Mouse (Mus musculus): ENCODE data around the gene Btaf1. TPM values are rescaled to one million over a fixed set of nuclear protein-coding genes. Genes with fewer than 3 reads are reported as not detected.

Gene Btaf1
- total and polyA plus RNA-seq, 2 experiments: 2.6 to 15.5 TPM

DNA sequence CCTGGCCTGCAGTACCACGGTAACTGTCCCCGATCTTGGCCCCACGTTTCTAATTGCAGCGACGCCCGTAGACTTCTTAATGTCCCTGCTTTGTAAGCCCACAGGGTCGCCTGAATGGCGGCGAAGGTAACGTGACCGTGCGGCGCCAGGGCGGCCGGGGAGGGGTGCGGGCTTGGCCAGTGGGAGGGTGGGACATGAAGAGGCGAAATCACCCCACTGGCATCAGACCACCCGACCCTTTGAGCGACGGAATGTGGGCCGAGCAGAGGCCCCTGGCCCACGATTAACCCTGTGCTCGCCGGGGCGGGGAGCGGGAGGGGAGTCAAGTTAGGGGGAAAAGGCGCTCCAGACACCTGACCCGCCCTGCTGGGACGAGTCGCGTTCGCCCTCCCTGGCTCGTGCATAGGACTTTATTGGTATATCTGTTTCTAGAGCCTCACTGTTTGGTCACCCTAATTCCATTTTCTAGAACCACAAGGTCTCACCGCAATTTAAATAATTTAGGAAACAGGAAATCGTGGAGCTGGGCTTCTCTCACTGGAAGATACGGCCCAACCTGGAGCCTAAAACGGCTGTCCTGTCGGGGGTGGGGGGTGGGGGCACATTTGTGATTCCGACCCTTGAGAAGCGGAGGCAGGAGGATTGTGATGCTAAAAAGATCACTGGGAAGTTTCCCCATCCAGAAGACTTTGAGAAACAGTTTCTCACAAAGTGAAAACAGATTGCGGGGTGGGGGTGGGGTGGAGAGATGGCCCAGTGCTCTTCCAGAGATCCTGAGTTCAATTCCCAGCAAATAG lies 21.5 kb upstream of the Btaf1 start:
- Histone ChIP-seq H3K4me1 (ENCODE audit: control insufficient read depth, insufficient read depth, low read length) (no peaks in the 10 kb centered on the region), H3K4me3 (ENCODE audit: insufficient read depth, low read depth, low read length) (peak overlapping the region; percentile 62), H3K36me3 (ENCODE audit: control insufficient read depth, insufficient read depth, low read length) (no peaks in the 10 kb centered on the region), H3K79me2 (ENCODE audit: control insufficient read depth, insufficient read depth, low read length) (no peaks in the 10 kb centered on the region), H3K27me3 (ENCODE audit: control insufficient read depth, insufficient read depth, low read length) (no peaks in the 10 kb centered on the region), H3K27ac (replicated peaks; ENCODE audit: insufficient read depth, low read depth, low read length) (no peak overlapping the region), H3K9ac (ENCODE audit: low read depth, low read length) (peak overlapping the region; percentile 32)
- 5% methylated on average over 41 of the region's 41 CpGs for WGBS
- no peak for TF ChIP-seq CTCF (IDR thresholded peaks at IDR 0.05; ENCODE audit: low read depth, low read length)
- TF ChIP-seq POLR2A (IDR thresholded peaks at IDR 0.05; ENCODE audit: extremely low read depth, insufficient read depth, low read length): no peak
- DNase-seq (ENCODE audit: extremely low read depth, low read depth, low spot score): no peak

DNA sequence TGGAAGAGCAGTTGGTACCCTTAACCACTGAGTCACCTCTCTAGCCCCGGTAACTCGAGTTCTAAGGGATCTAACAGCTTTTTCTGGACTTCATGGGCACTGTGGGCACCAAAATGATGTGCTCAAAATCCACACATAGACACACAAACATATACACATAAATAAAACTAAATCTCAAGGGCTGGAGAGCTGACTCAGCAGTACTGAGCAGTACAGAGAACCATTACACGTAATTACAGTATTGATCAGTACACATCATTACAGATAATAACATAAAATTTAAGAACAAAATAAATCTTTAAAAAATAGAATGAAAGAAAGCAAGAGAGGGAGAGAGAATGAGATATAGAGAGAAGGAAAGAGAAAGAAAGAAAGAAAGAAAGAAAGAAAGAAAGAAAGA lies 16.7 kb upstream of the Btaf1 start:
- H3K4me1 ChIP-seq (ENCODE audit: control insufficient read depth, insufficient read depth, low read length): no peaks in the 10 kb centered on the region
- no peak for DNase-seq (ENCODE audit: extremely low read depth, low read depth, low spot score)
- H3K4me3 ChIP-seq (ENCODE audit: insufficient read depth, low read depth, low read length): no peak overlapping the region
- H3K36me3 ChIP-seq (ENCODE audit: control insufficient read depth, insufficient read depth, low read length): no peaks in the 10 kb centered on the region
- 78% methylated on average over 3 of the region's 3 CpGs for WGBS
- no peak overlapping the region for H3K27ac ChIP-seq (replicated peaks; ENCODE audit: insufficient read depth, low read depth, low read length)
- no peak for TF ChIP-seq CTCF (IDR thresholded peaks at IDR 0.05; ENCODE audit: low read depth, low read length)
- no peak for TF ChIP-seq POLR2A (IDR thresholded peaks at IDR 0.05; ENCODE audit: extremely low read depth, insufficient read depth, low read length)
- no peak overlapping the region for H3K9ac ChIP-seq (ENCODE audit: low read depth, low read length)
- no peaks in the 10 kb centered on the region for H3K79me2 ChIP-seq (ENCODE audit: control insufficient read depth, insufficient read depth, low read length)
- H3K27me3 ChIP-seq (ENCODE audit: control insufficient read depth, insufficient read depth, low read length): 0 out of 2 replicates have a peak, but pooled peaks cover 3% of the 10 kb centered on the region

GRCm38 (mm10) chr19:36909676-36910292 lies 16.1 kb upstream of the Btaf1 start:
- Histone ChIP-seq H3K4me1 (ENCODE audit: control insufficient read depth, insufficient read depth, low read length) (no peaks in the 10 kb centered on the region), H3K79me2 (ENCODE audit: control insufficient read depth, insufficient read depth, low read length) (no peaks in the 10 kb centered on the region), H3K27ac (replicated peaks; ENCODE audit: insufficient read depth, low read depth, low read length) (no peak overlapping the region), H3K4me3 (ENCODE audit: insufficient read depth, low read depth, low read length) (no peak overlapping the region), H3K36me3 (ENCODE audit: control insufficient read depth, insufficient read depth, low read length) (no peaks in the 10 kb centered on the region), H3K27me3 (ENCODE audit: control insufficient read depth, insufficient read depth, low read length) (0 out of 2 replicates have a peak, but pooled peaks cover 3% of the 10 kb centered on the region), H3K9ac (ENCODE audit: low read depth, low read length) (no peak overlapping the region)
- peak; percentile 50 for DNase-seq (ENCODE audit: extremely low read depth, low read depth, low spot score)
- 23% methylated on average over 9 of the region's 9 CpGs for WGBS
- peak; percentile 72 for TF ChIP-seq CTCF (IDR thresholded peaks at IDR 0.05; ENCODE audit: low read depth, low read length)
- TF ChIP-seq POLR2A (IDR thresholded peaks at IDR 0.05; ENCODE audit: extremely low read depth, insufficient read depth, low read length): no peak

DNA sequence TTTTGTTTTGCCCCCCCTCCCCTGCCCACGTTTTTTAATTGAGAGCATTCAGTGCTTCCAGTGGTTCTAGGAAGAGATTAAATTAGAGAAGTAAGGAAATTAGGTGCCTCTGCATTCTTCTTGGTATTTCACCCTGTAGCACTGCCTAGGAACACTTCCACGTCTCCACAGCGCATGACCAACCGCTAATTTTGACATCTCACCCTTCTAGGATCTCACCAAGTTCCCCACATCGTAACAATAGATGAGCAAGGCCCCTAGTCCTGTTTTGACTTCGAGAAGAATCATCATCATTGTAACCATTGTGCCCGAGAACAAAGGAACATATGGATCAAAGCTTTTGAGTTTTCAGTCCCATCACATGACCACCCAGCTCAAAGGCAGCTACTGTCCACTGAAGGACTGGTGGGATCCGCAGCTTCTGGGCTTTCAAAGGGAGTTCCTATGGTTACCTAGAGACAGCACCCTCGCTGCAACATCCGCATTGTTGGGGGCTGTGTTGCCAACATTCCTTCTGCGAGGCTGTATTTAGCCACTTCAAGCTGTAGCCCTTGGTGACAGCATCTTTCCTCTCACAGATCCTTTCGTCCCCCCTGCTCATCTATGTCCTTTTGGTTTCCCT lies 15.3 kb upstream of the Btaf1 start:
- Histone ChIP-seq H3K36me3 (ENCODE audit: control insufficient read depth, insufficient read depth, low read length) (no peaks in the 10 kb centered on the region), H3K4me1 (ENCODE audit: control insufficient read depth, insufficient read depth, low read length) (no peaks in the 10 kb centered on the region), H3K27me3 (ENCODE audit: control insufficient read depth, insufficient read depth, low read length) (0 out of 2 replicates have a peak, but pooled peaks cover 3% of the 10 kb centered on the region), H3K27ac (replicated peaks; ENCODE audit: insufficient read depth, low read depth, low read length) (no peak overlapping the region), H3K9ac (ENCODE audit: low read depth, low read length) (no peak overlapping the region), H3K79me2 (ENCODE audit: control insufficient read depth, insufficient read depth, low read length) (no peaks in the 10 kb centered on the region), H3K4me3 (ENCODE audit: insufficient read depth, low read depth, low read length) (no peak overlapping the region)
- no peak for DNase-seq (ENCODE audit: extremely low read depth, low read depth, low spot score)
- WGBS: 59% methylated on average over 12 of the region's 12 CpGs
- TF ChIP-seq CTCF (IDR thresholded peaks at IDR 0.05; ENCODE audit: low read depth, low read length) (no peak), POLR2A (IDR thresholded peaks at IDR 0.05; ENCODE audit: extremely low read depth, insufficient read depth, low read length) (no peak)

GRCm38 (mm10) chr19:36913064-36913463 lies 12.8 kb upstream of the Btaf1 start:
- DNase-seq (ENCODE audit: extremely low read depth, low read depth, low spot score): no peak
- no peaks in the 10 kb centered on the region for H3K4me1 ChIP-seq (ENCODE audit: control insufficient read depth, insufficient read depth, low read length)
- 0 out of 2 replicates have a peak, but pooled peaks cover 3% of the 10 kb centered on the region for H3K27me3 ChIP-seq (ENCODE audit: control insufficient read depth, insufficient read depth, low read length)
- no peak overlapping the region for H3K27ac ChIP-seq (replicated peaks; ENCODE audit: insufficient read depth, low read depth, low read length)
- no peak overlapping the region for H3K9ac ChIP-seq (ENCODE audit: low read depth, low read length)
- TF ChIP-seq POLR2A (IDR thresholded peaks at IDR 0.05; ENCODE audit: extremely low read depth, insufficient read depth, low read length): no peak
- TF ChIP-seq CTCF (IDR thresholded peaks at IDR 0.05; ENCODE audit: low read depth, low read length): no peak
- H3K36me3 ChIP-seq (ENCODE audit: control insufficient read depth, insufficient read depth, low read length): no peaks in the 10 kb centered on the region
- no peak overlapping the region for H3K4me3 ChIP-seq (ENCODE audit: insufficient read depth, low read depth, low read length)
- 87% methylated on average over 7 of the region's 7 CpGs for WGBS
- H3K79me2 ChIP-seq (ENCODE audit: control insufficient read depth, insufficient read depth, low read length): no peaks in the 10 kb centered on the region

Measured in liver, adult 2 months (tissue).